Mouse (Mus musculus) cortical plate, adult 2 months (tissue): ENCODE measurements at regions not wholly inside any gene's neighbourhood (a gene's known extent, or its start where the extent isn't known, plus 50 kb on each side); places are given as distances from the start of the nearest gene placed in this dataset.

ENCODE experiments used
- CTCF ChIP-seq: fragments of 200-500 bp; IDR thresholded peaks from 2 replicates; pipeline ENCODE4 v1.5.1; 2011; ENCODE audit warnings: mild to moderate bottlenecking, control low read depth, low read length; ENCODE audit not compliant: insufficient read depth; ENCODE audit errors: extremely low read depth
- POLR2A ChIP-seq: fragments of 200-500 bp; IDR thresholded peaks from 2 replicates; pipeline ENCODE4 v1.6.1; 2011; ENCODE audit warnings: mild to moderate bottlenecking, low read length, control low read depth; ENCODE audit not compliant: insufficient read depth; ENCODE audit errors: extremely low read depth

DNA sequence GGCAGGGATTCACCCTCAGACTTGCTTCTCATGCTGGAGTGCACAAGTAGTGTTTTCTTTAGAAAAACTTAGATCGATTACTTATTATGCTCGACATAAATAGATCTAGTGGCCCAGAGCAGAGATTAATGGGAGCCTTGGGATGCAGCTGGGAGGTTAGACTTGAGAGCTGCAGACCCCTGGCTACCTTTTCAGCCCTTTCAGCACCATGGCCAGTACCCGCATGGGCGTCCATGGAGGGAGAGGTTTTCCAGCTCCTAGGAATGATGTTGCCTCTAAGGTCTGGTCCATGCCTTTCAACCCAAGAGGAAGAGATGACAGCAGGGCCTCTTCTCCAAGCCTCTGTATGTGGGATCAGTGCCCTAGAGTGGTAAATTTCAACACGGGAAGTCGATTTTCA is 73.3 kb upstream of the Lrfn2 start:
- no peak for TF ChIP-seq CTCF
- TF ChIP-seq POLR2A, result no peak
